Mouse (Mus musculus): Measurements from ENCODE around the gene Gm40193. TPM values are rescaled to one million over a fixed set of nuclear protein-coding genes. Genes with fewer than 3 reads are reported as not detected.

Gm40193 gene
- total RNA-seq, 2 experiments from 2014 or later, result not detected

GRCm38 (mm10) chr11:70563470-70564275, 30.9 kb upstream of the Gm40193 start:
- no peak for DNase-seq (ENCODE audit: low spot score in 2 of 2)
- TF ChIP-seq CTCF (conservative IDR thresholded peaks at IDR 0.05), result no peak
- peak overlapping the region; percentile 97 for H3K27ac ChIP-seq

GRCm38 (mm10) chr11:70562995-70563469, 30.3 kb upstream of the Gm40193 start:
- no peak for TF ChIP-seq CTCF (conservative IDR thresholded peaks at IDR 0.05)
- Histone ChIP-seq H3K4me3 (peak overlapping the region; percentile 93), H3K27ac (peak overlapping the region; percentile 97)
- DNase-seq (ENCODE audit: low spot score in 2 of 2), result no peak

More at GRCm38 (mm10) chr11:70563470-70564275, 30.9 kb upstream of the Gm40193 start:
- H3K4me3 ChIP-seq, result peak overlapping the region; percentile 93

- 0 out of 2 replicates have a peak, but pooled peaks have one; percentile 7 for TF ChIP-seq CTCF (conservative IDR thresholded peaks at IDR 0.05)
- Histone ChIP-seq H3K27ac (peak within 1 kb of the TSS; percentile 97), H3K4me3 (peak within 1 kb of the TSS; percentile 93)
- DNase-seq (ENCODE audit: low spot score in 2 of 2), result peak; percentile 90 to 94
Observed at GRCm38 (mm10) chr11:70562287-70562994, 29.7 kb upstream of the Gm40193 start, which contains the start of gene Mink1. Gene Mink1, plus strand, starts transcription at chr11:70562881.

- Histone ChIP-seq H3K27ac (peak overlapping the region; percentile 97), H3K4me3 (peak overlapping the region; percentile 93)
- no peak; the same call in 1 of the 2 replicates for TF ChIP-seq CTCF (conservative IDR thresholded peaks at IDR 0.05)
- no peak for DNase-seq (ENCODE audit: low spot score in 2 of 2)
Observed at GRCm38 (mm10) chr11:70561937-70562286, 29.2 kb upstream of the Gm40193 start.

- no peak overlapping the region for H3K27ac ChIP-seq
- TF ChIP-seq CTCF (conservative IDR thresholded peaks at IDR 0.05), result peak; percentile 29; the same call in 1 of the 2 replicates
- H3K4me3 ChIP-seq, result no peak overlapping the region
- DNase-seq (ENCODE audit: low spot score in 2 of 2), result no peak
Observed at GRCm38 (mm10) chr11:70557545-70557944, 24.8 kb upstream of the Gm40193 start.

GRCm38 (mm10) chr11:70553940-70554339, 21.2 kb upstream of the Gm40193 start:
- TF ChIP-seq CTCF (conservative IDR thresholded peaks at IDR 0.05), result no peak
- DNase-seq (ENCODE audit: low spot score in 2 of 2), result no peak
- no peak overlapping the region for H3K27ac ChIP-seq
- H3K4me3 ChIP-seq, result no peak overlapping the region

- DNase-seq (ENCODE audit: low spot score in 2 of 2), result no peak
- no peak for TF ChIP-seq CTCF (conservative IDR thresholded peaks at IDR 0.05)
- H3K4me3 ChIP-seq, result no peak overlapping the region
- no peak overlapping the region for H3K27ac ChIP-seq
Observed at GRCm38 (mm10) chr11:70551526-70551925, 18.8 kb upstream of the Gm40193 start.

GRCm38 (mm10) chr11:70544496-70544895, 11.8 kb upstream of the Gm40193 start:
- DNase-seq (ENCODE audit: low spot score in 2 of 2), result no peak
- TF ChIP-seq CTCF (conservative IDR thresholded peaks at IDR 0.05), result no peak
- Histone ChIP-seq H3K27ac (no peak overlapping the region), H3K4me3 (no peak overlapping the region)

GRCm38 (mm10) chr11:70541415-70541814, 8.7 kb upstream of the Gm40193 start:
- Histone ChIP-seq H3K27ac (peak overlapping the region; percentile 83), H3K4me3 (peak overlapping the region; percentile 78)
- TF ChIP-seq CTCF (conservative IDR thresholded peaks at IDR 0.05), result no peak
- peak; percentile 33 to 39 for DNase-seq (ENCODE audit: low spot score in 2 of 2)

- no peak for DNase-seq (ENCODE audit: low spot score in 2 of 2)
- Histone ChIP-seq H3K27ac (peak overlapping the region; percentile 83), H3K4me3 (peak overlapping the region; percentile 78)
- no peak for TF ChIP-seq CTCF (conservative IDR thresholded peaks at IDR 0.05)
Observed at GRCm38 (mm10) chr11:70540928-70541327, 8.2 kb upstream of the Gm40193 start.

- peak; percentile 80 for TF ChIP-seq CTCF (conservative IDR thresholded peaks at IDR 0.05)
- peak within 1 kb of the TSS; percentile 83 for H3K27ac ChIP-seq
- DNase-seq (ENCODE audit: low spot score in 2 of 2), result peak; percentile 62 to 77
- H3K4me3 ChIP-seq, result peak within 1 kb of the TSS; percentile 78
Observed at GRCm38 (mm10) chr11:70539877-70540587, 7.3 kb upstream of the Gm40193 start, which contains the start of gene Pld2. Gene Pld2, plus strand, starts transcription at chr11:70540064.

- no peak for TF ChIP-seq CTCF (conservative IDR thresholded peaks at IDR 0.05)
- Histone ChIP-seq H3K27ac (peak overlapping the region; percentile 83), H3K4me3 (peak overlapping the region; percentile 78)
- no peak for DNase-seq (ENCODE audit: low spot score in 2 of 2)
Observed at GRCm38 (mm10) chr11:70539423-70539822, 6.7 kb upstream of the Gm40193 start.
